Mouse (Mus musculus) CD8-positive naive resting alpha-beta T cell, adult 2 months (primary cell): ENCODE data around the gene Accsl.

Experiments
- DNase-seq, 2 experiments: peaks; one replicate each; pipeline ENCODE4 v3.0.0; 2022; ENCODE audit warnings: low read depth in 2 of 2, low spot score in 2 of 2

Gene Accsl

GRCm38 (mm10) chr2:93813343-93813742 lies 55.6 kb downstream of the Accsl start:
- DNase-seq: no peak

- peak; percentile 57 to 61 for DNase-seq
These were observed 57.1 kb downstream of the Accsl start for GRCm38 (mm10) chr2:93811812-93812211.

- no peak for DNase-seq
These were observed 59.0 kb downstream of the Accsl start for GRCm38 (mm10) chr2:93809931-93810330.

GRCm38 (mm10) chr2:93808071-93808470 lies 60.9 kb downstream of the Accsl start:
- no peak for DNase-seq

DNA sequence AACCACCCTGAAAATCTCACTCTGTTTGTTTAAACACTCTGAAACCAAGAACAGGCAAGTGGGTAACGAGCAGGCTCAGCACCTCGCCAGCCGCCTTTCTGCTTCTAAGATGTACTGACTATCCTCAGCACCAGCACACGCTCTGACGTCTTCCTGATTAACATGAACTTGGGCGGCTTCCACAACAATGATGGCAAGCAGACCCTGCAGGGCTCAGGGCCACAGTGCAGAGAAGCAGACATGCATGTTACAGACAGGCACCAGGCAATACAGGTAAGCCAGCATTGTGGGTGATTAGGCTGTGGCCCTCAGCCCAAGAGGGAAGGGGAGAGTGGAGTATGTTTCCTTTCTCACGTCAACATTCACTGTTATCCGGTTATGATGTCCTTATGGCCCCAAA lies 61.5 kb downstream of the Accsl start:
- DNase-seq: no peak

DNA sequence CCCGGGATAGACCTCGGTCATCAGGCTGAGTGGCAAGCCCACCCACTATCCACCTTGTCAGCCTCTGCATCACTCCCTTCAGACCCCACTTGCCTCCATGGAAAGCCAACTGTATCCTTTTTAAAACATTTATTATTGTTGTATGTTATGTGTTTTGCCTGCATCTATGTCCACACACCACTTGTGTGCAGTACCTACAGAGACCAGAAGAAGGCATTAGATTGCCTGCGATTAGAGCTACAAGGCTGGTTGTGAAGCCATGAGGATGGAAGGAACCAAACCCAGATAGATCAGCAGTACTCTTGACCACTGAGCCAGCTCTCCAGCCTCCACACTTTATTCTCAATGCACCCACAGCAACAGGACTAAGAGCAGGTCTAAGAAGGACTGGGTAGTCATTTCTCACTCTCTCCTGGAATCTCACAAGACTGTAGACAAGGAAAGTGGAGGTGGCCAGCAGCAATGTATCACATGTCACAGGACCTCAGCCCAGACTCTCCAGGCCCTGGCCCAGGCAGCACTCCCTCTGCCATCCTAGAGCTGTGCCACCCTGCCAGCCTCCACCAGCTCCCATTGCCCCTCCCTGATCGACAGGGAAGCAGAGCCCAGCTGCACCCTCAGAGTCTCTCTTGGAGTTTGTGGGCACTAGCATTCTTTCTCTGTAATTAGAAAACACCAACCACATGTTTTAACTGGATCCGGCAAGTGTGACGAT lies 62.3 kb downstream of the Accsl start:
- DNase-seq: no peak

DNA sequence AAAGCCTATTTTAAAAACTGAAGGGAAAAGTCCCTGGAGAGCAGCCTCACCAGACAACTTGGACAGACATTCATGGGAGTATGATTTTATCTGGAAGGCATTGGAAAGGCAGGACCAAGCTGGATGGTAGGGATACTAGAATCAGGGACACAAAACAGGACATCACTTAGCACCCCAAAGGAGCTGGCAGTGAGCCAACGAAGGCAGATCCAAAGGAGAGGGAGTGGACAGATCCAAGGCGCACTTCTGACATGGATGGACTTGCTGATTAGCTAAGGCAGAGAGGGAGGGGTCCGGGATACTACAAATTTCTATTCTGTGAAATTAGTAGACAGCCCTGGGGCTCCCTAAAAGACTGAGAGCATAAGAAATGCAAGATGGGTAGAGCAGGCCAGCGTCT lies 63.4 kb downstream of the Accsl start:
- DNase-seq: no peak
